Mouse (Mus musculus) left cerebral cortex, adult 18-20 months (tissue): ENCODE results near the gene Vangl1. TPM values are rescaled to one million over a fixed set of nuclear protein-coding genes. Genes with fewer than 3 reads are reported as not detected.

Experiments
- total RNA-seq, 2 experiments: library from RNA; stranded (reverse); gene quantifications; 2 replicates each; pipeline ENCODE4 v1.2.3; 2021

The Vangl1 gene
- total RNA-seq, 2 experiments from 2014 or later = 4.3 to 5.1 TPM

Other genes with a start within 250 kb of the Vangl1 start
- gene Nhlh2, start 194.6 kb downstream of the Vangl1 start, total RNA-seq = under 1 TPM; 0.16 to 0.40 TPM
- gene Casq2, start 118.3 kb downstream of the Vangl1 start, total RNA-seq = 1 to 10 TPM; 1.7 to 2.2 TPM